Comparison of ENCODE assay signal across 7 mouse cellular contexts in the genomic region with DNA sequence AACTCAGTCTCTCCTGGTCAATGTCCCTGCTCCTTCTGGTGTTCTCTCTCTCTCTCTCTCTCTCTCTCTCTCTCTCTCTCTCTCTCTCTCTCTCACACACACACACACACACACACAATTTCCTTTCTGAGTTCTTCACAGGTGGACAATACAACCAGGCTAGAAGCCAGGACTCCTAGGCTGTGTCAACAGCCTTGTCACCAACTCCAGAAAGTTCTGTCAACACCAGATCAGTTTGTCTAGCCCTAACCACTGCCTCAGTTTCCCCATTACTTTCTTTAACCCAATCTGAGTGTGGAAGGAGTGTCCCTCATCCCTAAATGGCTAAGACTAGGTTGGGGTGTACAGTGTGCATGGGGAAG. TPM values are rescaled to one million over a fixed set of nuclear protein-coding genes. Genes with fewer than 3 reads are reported as not detected.
DNase-seq lines count a peak whose midpoint lies in the region; ATAC-seq lines count a peak whose summit lies in the region.

No protein-coding gene starts in this region.

- H3K9ac ChIP-seq in lung, embryonic 16.5 days (ENCODE audit: low read length), result peak overlapping the region; percentile 74
- H3K9ac ChIP-seq in forebrain, embryonic 16.5 days (replicated peaks; ENCODE audit: low read depth, low read length), result peak overlapping the region; percentile 50; the same call in 1 of the 2 replicates
- H3K9ac ChIP-seq in liver, embryonic 15.5 days, result no peak overlapping the region

- H3K4me3 ChIP-seq in lung, embryonic 16.5 days (ENCODE audit: low read length), result peak overlapping the region; percentile 65
- H3K4me3 ChIP-seq in forebrain, embryonic 16.5 days (replicated peaks; ENCODE audit: low read length), result peak overlapping the region; percentile 47
- peak overlapping the region; percentile 37 for H3K4me3 ChIP-seq in liver, embryonic 15.5 days (replicated peaks)

- no peak for DNase-seq in lung, postnatal 14 days
- no peak for DNase-seq in embryo, embryonic 11 days
- DNase-seq in B cell, adult 2 months, result no peak

- H3K4me2 ChIP-seq in lung, embryonic 16.5 days (ENCODE audit: low read depth, low read length), result peak overlapping the region; percentile 94
- peak overlapping the region; percentile 87 for H3K4me2 ChIP-seq in forebrain, embryonic 16.5 days (ENCODE audit: low read length)
- H3K4me2 ChIP-seq in liver, embryonic 15.5 days, result peak overlapping the region; percentile 57

- no peak overlapping the region for H3K27ac ChIP-seq in lung, embryonic 16.5 days (ENCODE audit: low read length)
- no peak overlapping the region for H3K27ac ChIP-seq in forebrain, embryonic 16.5 days (ENCODE audit: low read length)
- H3K27ac ChIP-seq in liver, embryonic 15.5 days (replicated peaks), result no peak overlapping the region

- H3K36me3 ChIP-seq in lung, embryonic 16.5 days (ENCODE audit: control insufficient read depth, insufficient read depth, low read length), result no peaks in the 10 kb centered on the region
- H3K36me3 ChIP-seq in forebrain, embryonic 16.5 days (ENCODE audit: control insufficient read depth, insufficient read depth), result no peaks in the 10 kb centered on the region
- no peaks in the 10 kb centered on the region for H3K36me3 ChIP-seq in liver, embryonic 15.5 days (replicated peaks)

- peaks cover 21% of the 10 kb centered on the region for H3K27me3 ChIP-seq in lung, embryonic 16.5 days (ENCODE audit: control insufficient read depth, insufficient read depth, low read depth, low read length)
- H3K27me3 ChIP-seq in forebrain, embryonic 16.5 days (replicated peaks; ENCODE audit: control insufficient read depth, insufficient read depth, low read length), result peaks cover 18% of the 10 kb centered on the region
- H3K27me3 ChIP-seq in liver, embryonic 15.5 days, result peaks cover 79% of the 10 kb centered on the region

- no peaks in the 10 kb centered on the region for H3K9me3 ChIP-seq in lung, embryonic 16.5 days (ENCODE audit: control insufficient read depth, low read length)
- H3K9me3 ChIP-seq in forebrain, embryonic 16.5 days (ENCODE audit: control insufficient read depth, low read length), result no peaks in the 10 kb centered on the region
- H3K9me3 ChIP-seq in liver, embryonic 15.5 days (replicated peaks), result no peaks in the 10 kb centered on the region

- ATAC-seq in lung, embryonic 16.5 days (ENCODE audit: low read depth), result no peak
- no peak for ATAC-seq in forebrain, embryonic 16.5 days
- no peak for ATAC-seq in liver, embryonic 15.5 days (ENCODE audit: insufficient read depth)
- ATAC-seq in megakaryocyte, adult 5-6 weeks (ENCODE audit: poor library complexity, severe bottlenecking), result no peak

- H3K4me1 ChIP-seq in lung, embryonic 16.5 days (replicated peaks; ENCODE audit: control insufficient read depth, insufficient read depth, low read length), result peaks cover 23% of the 10 kb centered on the region
- H3K4me1 ChIP-seq in forebrain, embryonic 16.5 days (replicated peaks; ENCODE audit: control insufficient read depth, insufficient read depth, low read length), result peaks cover 37% of the 10 kb centered on the region
- H3K4me1 ChIP-seq in liver, embryonic 15.5 days (replicated peaks), result peaks cover 7% of the 10 kb centered on the region; the same call in 1 of the 2 replicates

RNA-seq across cellular contexts. Expression of a gene that starts 0.4 kb away (rescaled TPM):
- polyA plus RNA-seq in lung, embryonic 16.5 days (2015; fragmentation: Nextera tagmentation; extraction: Ambion mirVana), result 5.7 and 5.8 TPM in 2 replicates
- 2.0 and 2.7 TPM in 2 replicates for polyA plus RNA-seq in forebrain, embryonic 16.5 days (2015; fragmentation: Nextera tagmentation; extraction: Ambion mirVana)
- polyA plus RNA-seq in liver, embryonic 15.5 days (2015; fragmentation: Nextera tagmentation; extraction: Ambion mirVana), result 0.91 and 1.1 TPM in 2 replicates
- not detected in 2 replicates for total RNA-seq in megakaryocyte, adult 5-6 weeks (2015)
- not detected in 2 replicates for total RNA-seq in megakaryocyte, adult 5-6 weeks (2017)

RNA-seq across cellular contexts. Expression of a gene that starts 34.9 kb away (rescaled TPM):
- 208 and 220 TPM in 2 replicates for polyA plus RNA-seq in lung, embryonic 16.5 days (2015; fragmentation: Nextera tagmentation; extraction: Ambion mirVana)
- 295 and 324 TPM in 2 replicates for polyA plus RNA-seq in forebrain, embryonic 16.5 days (2015; fragmentation: Nextera tagmentation; extraction: Ambion mirVana)
- polyA plus RNA-seq in liver, embryonic 15.5 days (2015; fragmentation: Nextera tagmentation; extraction: Ambion mirVana), result 125 and 127 TPM in 2 replicates
- 238 and 251 TPM in 2 replicates for total RNA-seq in megakaryocyte, adult 5-6 weeks (2015)
- total RNA-seq in megakaryocyte, adult 5-6 weeks (2017), result 225 and 238 TPM in 2 replicates

RNA-seq across cellular contexts. Expression of a gene that starts 36.5 kb away (rescaled TPM):
- 12.8 and 13.8 TPM in 2 replicates for polyA plus RNA-seq in lung, embryonic 16.5 days (2015; fragmentation: Nextera tagmentation; extraction: Ambion mirVana)
- 37.7 and 45.5 TPM in 2 replicates for polyA plus RNA-seq in forebrain, embryonic 16.5 days (2015; fragmentation: Nextera tagmentation; extraction: Ambion mirVana)
- polyA plus RNA-seq in liver, embryonic 15.5 days (2015; fragmentation: Nextera tagmentation; extraction: Ambion mirVana), result 0.13 and 0.45 TPM in 2 replicates
- total RNA-seq in megakaryocyte, adult 5-6 weeks (2015), result 0.11 TPM in 1 of 2 replicates, not detected in the other
- total RNA-seq in megakaryocyte, adult 5-6 weeks (2017), result 1.5 TPM in 1 of 2 replicates, not detected in the other

RNA-seq across cellular contexts. Expression of a gene that starts 38.6 kb away (rescaled TPM):
- polyA plus RNA-seq in lung, embryonic 16.5 days (2015; fragmentation: Nextera tagmentation; extraction: Ambion mirVana), result not detected in 2 replicates
- not detected in 2 replicates for polyA plus RNA-seq in forebrain, embryonic 16.5 days (2015; fragmentation: Nextera tagmentation; extraction: Ambion mirVana)
- not detected in 2 replicates for polyA plus RNA-seq in liver, embryonic 15.5 days (2015; fragmentation: Nextera tagmentation; extraction: Ambion mirVana)
- 0.67 TPM in 1 of 2 replicates, not detected in the other for total RNA-seq in megakaryocyte, adult 5-6 weeks (2015)
- 0.29 TPM in 1 of 2 replicates, not detected in the other for total RNA-seq in megakaryocyte, adult 5-6 weeks (2017)

RNA-seq across cellular contexts. Expression of a gene that starts 44.4 kb away (rescaled TPM):
- polyA plus RNA-seq in lung, embryonic 16.5 days (2015; fragmentation: Nextera tagmentation; extraction: Ambion mirVana), result 0.35 and 0.48 TPM in 2 replicates
- polyA plus RNA-seq in forebrain, embryonic 16.5 days (2015; fragmentation: Nextera tagmentation; extraction: Ambion mirVana), result 0.25 and 0.41 TPM in 2 replicates
- 0.03 TPM in 1 of 2 replicates, not detected in the other for polyA plus RNA-seq in liver, embryonic 15.5 days (2015; fragmentation: Nextera tagmentation; extraction: Ambion mirVana)
- total RNA-seq in megakaryocyte, adult 5-6 weeks (2015), result not detected in 2 replicates
- not detected in 2 replicates for total RNA-seq in megakaryocyte, adult 5-6 weeks (2017)
